Comparison of ENCODE assay signal across 8 mouse cellular contexts in genomic region chr19:56722291-56722707, GRCm38 (mm10). TPM values are rescaled to one million over a fixed set of nuclear protein-coding genes. Genes with fewer than 3 reads are reported as not detected.
DNase-seq lines count a peak whose midpoint lies in the region; ATAC-seq and TF ChIP-seq lines count a peak whose summit lies in the region.

No protein-coding gene starts in this region.

- DNase-seq in heart, adult 11 months = peak; percentile 92
- no peak for DNase-seq in heart, postnatal 36 days
- DNase-seq in liver, embryonic 14.5 days (ENCODE audit: low read depth in 3 of 3, low spot score in 3 of 3) = no peak
- no peak for DNase-seq in spleen, adult 18-20 months

- no peak for TF ChIP-seq CTCF in E14TG2a.4 (conservative IDR thresholded peaks at IDR 0.05; ENCODE audit: low read length)
- TF ChIP-seq CTCF in liver, embryonic 14.5 days (IDR thresholded peaks at IDR 0.05; ENCODE audit: low read depth) = no peak

- no peaks in the 10 kb centered on the region for H3K9me3 ChIP-seq in E14TG2a.4 (ENCODE audit: low read length)
- no peaks in the 10 kb centered on the region for H3K9me3 ChIP-seq in heart, embryonic 15.5 days (replicated peaks)
- no peaks in the 10 kb centered on the region for H3K9me3 ChIP-seq in liver, embryonic 14.5 days (ENCODE audit: control insufficient read depth, low read length)
- no peaks in the 10 kb centered on the region for H3K9me3 ChIP-seq in stomach, embryonic 16.5 days (replicated peaks; ENCODE audit: control insufficient read depth, low read length)

- peak overlapping the region; percentile 88 for H3K27ac ChIP-seq in heart, embryonic 15.5 days
- no peak overlapping the region for H3K27ac ChIP-seq in liver, embryonic 14.5 days
- H3K27ac ChIP-seq in stomach, embryonic 16.5 days (ENCODE audit: low read length) = no peak overlapping the region

- intact Hi-C loops in heart, postnatal 36 days (cut with DNase I) = loop anchor here (2.0 to 5.0 kb wide), 7 partner anchors 23 to 300 kb away; no protein-coding TSS in a partner anchor

- WGBS in heart, embryonic 15.5 days = under 1% methylated on average over 45 of the region's 48 CpGs
- WGBS in liver, embryonic 14.5 days (ENCODE audit: insufficient replicate concordance) = 1% methylated on average over 21 of the region's 48 CpGs
- under 1% methylated on average over 46 of the region's 48 CpGs for WGBS in stomach, embryonic 16.5 days

- peak; percentile 36 for ATAC-seq in heart, embryonic 15.5 days (replicated peaks; ENCODE audit: insufficient number of reproducible peaks, insufficient read depth, low FRiP score, low read depth)
- no peak for ATAC-seq in liver, embryonic 14.5 days (ENCODE audit: insufficient read depth)
- no peak for ATAC-seq in stomach, embryonic 16.5 days (ENCODE audit: insufficient read depth, low FRiP score)
- ATAC-seq in granulocyte monocyte progenitor cell, adult 5-6 weeks (replicated peaks; ENCODE audit: poor library complexity, severe bottlenecking) = no peak

- no peaks in the 10 kb centered on the region for H3K36me3 ChIP-seq in E14TG2a.4 (ENCODE audit: insufficient read depth, low read length)
- no peaks in the 10 kb centered on the region for H3K36me3 ChIP-seq in heart, embryonic 15.5 days
- no peaks in the 10 kb centered on the region for H3K36me3 ChIP-seq in liver, embryonic 14.5 days (replicated peaks; ENCODE audit: control insufficient read depth, insufficient read depth, low read depth)
- no peaks in the 10 kb centered on the region for H3K36me3 ChIP-seq in stomach, embryonic 16.5 days (ENCODE audit: control insufficient read depth, insufficient read depth, low read length)

- peak overlapping the region; percentile 74 for H3K4me2 ChIP-seq in heart, embryonic 15.5 days
- H3K4me2 ChIP-seq in liver, embryonic 14.5 days (ENCODE audit: low read depth) = peak overlapping the region; percentile 58
- peak overlapping the region; percentile 96 for H3K4me2 ChIP-seq in stomach, embryonic 16.5 days (ENCODE audit: low read depth, low read length)

- peaks cover 24% of the 10 kb centered on the region for H3K4me1 ChIP-seq in E14TG2a.4 (replicated peaks; ENCODE audit: low read depth, low read length)
- H3K4me1 ChIP-seq in heart, embryonic 15.5 days (replicated peaks) = peaks cover 43% of the 10 kb centered on the region
- H3K4me1 ChIP-seq in liver, embryonic 14.5 days (replicated peaks; ENCODE audit: control insufficient read depth in 2 of 2, insufficient read depth in 2 of 2, low read length in 1 of 2) = no peaks in the 10 kb centered on the region
- H3K4me1 ChIP-seq in stomach, embryonic 16.5 days (ENCODE audit: control insufficient read depth, insufficient read depth, low read length) = peaks cover 19% of the 10 kb centered on the region

- H3K27me3 ChIP-seq in E14TG2a.4 (ENCODE audit: insufficient read depth, low read length) = peaks cover 85% of the 10 kb centered on the region
- H3K27me3 ChIP-seq in heart, embryonic 15.5 days = peaks cover 27% of the 10 kb centered on the region
- H3K27me3 ChIP-seq in liver, embryonic 14.5 days (ENCODE audit: control insufficient read depth, insufficient read depth, low read length) = peaks cover 65% of the 10 kb centered on the region
- peaks cover 47% of the 10 kb centered on the region for H3K27me3 ChIP-seq in stomach, embryonic 16.5 days (ENCODE audit: control insufficient read depth, insufficient read depth, low read length)

- TF ChIP-seq EP300 in liver, embryonic 14.5 days (IDR thresholded peaks at IDR 0.05; ENCODE audit: low read depth) = no peak

- peak overlapping the region; percentile 76 for H3K4me3 ChIP-seq in E14TG2a.4 (replicated peaks; ENCODE audit: low read length)
- H3K4me3 ChIP-seq in heart, embryonic 15.5 days = peak overlapping the region; percentile 80
- peak overlapping the region in 1 of 2 experiments; percentile 40; a peak in 2 of 4 replicates for H3K4me3 ChIP-seq in liver, embryonic 14.5 days (ENCODE audit: insufficient read depth in 1 of 2, low read depth in 2 of 2, low read length in 2 of 2)
- peak overlapping the region; percentile 49 for H3K4me3 ChIP-seq in stomach, embryonic 16.5 days (replicated peaks; ENCODE audit: low read length)

- peak overlapping the region; percentile 86 for H3K9ac ChIP-seq in heart, embryonic 15.5 days
- no peak overlapping the region for H3K9ac ChIP-seq in liver, embryonic 14.5 days (replicated peaks)
- H3K9ac ChIP-seq in stomach, embryonic 16.5 days (ENCODE audit: low read length) = peak overlapping the region; percentile 75

RNA-seq across cellular contexts. Expression of gene Adrb1, which starts 0.3 kb away (rescaled TPM):
- total RNA-seq in heart, postnatal 36 days (2021) = 10 to 100 TPM; 22.5 to 27.4 TPM
- polyA plus RNA-seq in heart, embryonic 15.5 days (2015; fragmentation: Nextera tagmentation; extraction: Ambion mirVana) = 4.0 and 4.7 TPM in 2 replicates
- polyA plus RNA-seq in liver, embryonic 14.5 days (2012; rRNA removed) = 0.26 and 0.30 TPM in 2 replicates
- polyA plus RNA-seq in liver, embryonic 14.5 days (2014; fragmentation: Nextera tagmentation; extraction: Ambion mirVana) = 0.20 and 0.29 TPM in 2 replicates
- polyA plus RNA-seq in stomach, embryonic 16.5 days (2015; fragmentation: Nextera tagmentation; extraction: Ambion mirVana) = 0.34 and 0.44 TPM in 2 replicates
- total RNA-seq in granulocyte monocyte progenitor cell, adult 5-6 weeks (2014; fragmentation: Nextera tagmentation) = not detected in 2 replicates
- total RNA-seq in granulocyte monocyte progenitor cell, adult 5-6 weeks (2017) = not detected in 2 replicates
